Mouse (Mus musculus) heart, adult 8-10 months (tissue): ENCODE measurements at regions not wholly inside any gene's neighbourhood (a gene's known extent, or its start where the extent isn't known, plus 50 kb on each side); places are given as distances from the start of the nearest gene placed in this dataset.

Experiments
- DNase-seq: peaks from one replicate; pipeline ENCODE4 v3.0.0; 2022; ENCODE audit warnings: low spot score

- no peak for DNase-seq
These were observed 54.4 kb upstream of the 9630041A04Rik start for GRCm38 (mm10) chr9:101807249-101807648.

- DNase-seq, result no peak
These were observed 64.9 kb upstream of the 9630041A04Rik start for GRCm38 (mm10) chr9:101796718-101797117.

GRCm38 (mm10) chr9:101796063-101796462 lies 65.6 kb upstream of the 9630041A04Rik start:
- DNase-seq, result no peak

GRCm38 (mm10) chr9:101795436-101795835 lies 66.2 kb upstream of the 9630041A04Rik start:
- no peak for DNase-seq

GRCm38 (mm10) chr9:101790936-101791335 lies 70.7 kb upstream of the 9630041A04Rik start:
- DNase-seq, result no peak

GRCm38 (mm10) chr9:101740949-101741605 lies 120.6 kb upstream of the 9630041A04Rik start:
- DNase-seq, result no peak

- DNase-seq, result no peak
These were observed 122.3 kb upstream of the 9630041A04Rik start for GRCm38 (mm10) chr9:101739322-101739721.

GRCm38 (mm10) chr9:101734271-101734670 lies 127.4 kb upstream of the 9630041A04Rik start:
- DNase-seq, result no peak

GRCm38 (mm10) chr9:101733611-101734225 lies 127.9 kb upstream of the 9630041A04Rik start:
- no peak for DNase-seq

GRCm38 (mm10) chr9:101730136-101730535 lies 131.5 kb upstream of the 9630041A04Rik start:
- DNase-seq, result no peak

GRCm38 (mm10) chr9:101717911-101718310 lies 143.7 kb upstream of the 9630041A04Rik start:
- no peak for DNase-seq

GRCm38 (mm10) chr9:101716326-101716725 lies 145.3 kb upstream of the 9630041A04Rik start:
- DNase-seq, result no peak

- no peak for DNase-seq
These were observed 146.8 kb upstream of the 9630041A04Rik start for GRCm38 (mm10) chr9:101714805-101715204.

- DNase-seq, result no peak
These were observed 151.0 kb upstream of the 9630041A04Rik start for GRCm38 (mm10) chr9:101710611-101711071.

GRCm38 (mm10) chr9:101700368-101700767 lies 161.3 kb upstream of the 9630041A04Rik start:
- no peak for DNase-seq

GRCm38 (mm10) chr9:101694054-101694453 lies 167.6 kb upstream of the 9630041A04Rik start:
- DNase-seq, result no peak

GRCm38 (mm10) chr9:101691336-101691735 lies 170.3 kb upstream of the 9630041A04Rik start:
- DNase-seq, result no peak

GRCm38 (mm10) chr9:101690916-101691315 lies 170.7 kb upstream of the 9630041A04Rik start:
- no peak for DNase-seq

GRCm38 (mm10) chr9:101690402-101690861 lies 171.2 kb upstream of the 9630041A04Rik start:
- no peak for DNase-seq

GRCm38 (mm10) chr9:101689532-101690401 lies 171.9 kb upstream of the 9630041A04Rik start:
- DNase-seq, result peak; percentile 33

GRCm38 (mm10) chr9:101687226-101687625 lies 174.4 kb upstream of the 9630041A04Rik start:
- DNase-seq, result no peak

- DNase-seq, result peak; percentile 51
These were observed 184.1 kb upstream of the 9630041A04Rik start for GRCm38 (mm10) chr9:101677563-101677962.
